Mouse (Mus musculus) spleen, adult 2 months (tissue): Measurements from ENCODE around the gene Ninl. TPM values are rescaled to one million over a fixed set of nuclear protein-coding genes. Genes with fewer than 3 reads are reported as not detected.

Experiments
- DNase-seq, 2 experiments: peaks; one replicate each; pipeline versions ENCODE4 v3.0.0 to v3.0.0-alpha.2; 2012 to 2021; ENCODE audit warnings: low spot score in 2 of 2, low read depth in 1 of 2
- H3K27ac ChIP-seq: fragments of 200-500 bp; 2 replicates; pipeline ENCODE4 v1.5.1; 2012; ENCODE audit warnings: low read length, inconsistent platforms; ENCODE audit not compliant: insufficient read depth
- H3K27me3 ChIP-seq: fragments of 200-500 bp; 2 replicates; pipeline ENCODE4 v1.6.1; 2012; ENCODE audit warnings: mild to moderate bottlenecking, moderate library complexity, low read length, inconsistent platforms; ENCODE audit not compliant: control insufficient read depth, insufficient read depth
- H3K36me3 ChIP-seq: fragments of 200-500 bp; 2 replicates; pipeline ENCODE4 v1.6.1; 2012; ENCODE audit warnings: mild to moderate bottlenecking, low read length, inconsistent platforms; ENCODE audit not compliant: control insufficient read depth, insufficient read depth
- H3K4me1 ChIP-seq: fragments of 200-500 bp; 2 replicates; pipeline ENCODE4 v1.6.1; 2011; ENCODE audit warnings: inconsistent platforms; ENCODE audit not compliant: control insufficient read depth, insufficient read depth, insufficient read length
- H3K4me3 ChIP-seq: fragments of 200-500 bp; 2 replicates; pipeline ENCODE4 v1.5.1; 2011; ENCODE audit warnings: mild to moderate bottlenecking, inconsistent platforms; ENCODE audit not compliant: insufficient read depth, insufficient read length; ENCODE audit errors: extremely low read depth
- CTCF ChIP-seq: fragments of 200-500 bp; IDR thresholded peaks from 2 replicates; pipeline ENCODE4 v1.5.1; 2011; ENCODE audit warnings: mild to moderate bottlenecking, inconsistent platforms; ENCODE audit not compliant: insufficient read depth, insufficient read length, insufficient replicate concordance; ENCODE audit errors: extremely low read depth
- POLR2A ChIP-seq: fragments of 200-500 bp; IDR thresholded peaks from 2 replicates; pipeline ENCODE4 v1.6.1; 2011; ENCODE audit warnings: low read depth, low read length, inconsistent platforms
- WGBS: fragments of 180-500 bp; shearing (Covaris S2); methylation state at CpG from one replicate; pipeline ENCODE4 v1.1.7; 2018; 5-methylcytosine and 5-hydroxymethylcytosine counted together
- polyA plus RNA-seq: library from polyadenylated mRNA; depleted of rRNA; stranded (reverse); fragments of >200 nt; gene quantifications from 2 replicates; pipeline ENCODE4 v1.2.3, GENCODE M21; 2012

Ninl gene
- polyA plus RNA-seq, 1 experiment, result 2.1 TPM

GRCm38 (mm10) chr2:151000402-151001178, 38.6 kb downstream of the Ninl start:
- TF ChIP-seq POLR2A, result no peak
- TF ChIP-seq CTCF, result peak; percentile 45; the same call in 1 of the 2 replicates
- peak in 1 of 2 experiments; percentile 16 for DNase-seq
- Histone ChIP-seq H3K4me1 (no peaks in the 10 kb centered on the region), H3K27ac (no peak overlapping the region), H3K27me3 (no peaks in the 10 kb centered on the region), H3K4me3 (no peak overlapping the region), H3K36me3 (no peaks in the 10 kb centered on the region)
- WGBS, result 57% methylated on average over 7 of the region's 7 CpGs

- Histone ChIP-seq H3K27me3 (no peaks in the 10 kb centered on the region), H3K4me3 (no peak overlapping the region), H3K27ac (no peak overlapping the region), H3K36me3 (no peaks in the 10 kb centered on the region), H3K4me1 (no peaks in the 10 kb centered on the region)
- TF ChIP-seq POLR2A (no peak), CTCF (no peak)
- no peak for DNase-seq
- 83% methylated on average over 3 of the region's 3 CpGs for WGBS
These were observed 40.2 kb downstream of the Ninl start for GRCm38 (mm10) chr2:150999021-150999420.

- Histone ChIP-seq H3K4me3 (no peak overlapping the region), H3K4me1 (no peaks in the 10 kb centered on the region), H3K27me3 (no peaks in the 10 kb centered on the region), H3K36me3 (no peaks in the 10 kb centered on the region), H3K27ac (no peak overlapping the region)
- WGBS, result 88% methylated on average over 5 of the region's 5 CpGs
- TF ChIP-seq CTCF (no peak), POLR2A (no peak)
- no peak for DNase-seq
These were observed 41.6 kb downstream of the Ninl start for GRCm38 (mm10) chr2:150997618-150998017.

- DNase-seq, result no peak
- H3K36me3 ChIP-seq, result no peaks in the 10 kb centered on the region
- no peak overlapping the region for H3K4me3 ChIP-seq
- H3K27ac ChIP-seq, result no peak overlapping the region
- no peaks in the 10 kb centered on the region for H3K4me1 ChIP-seq
- 91% methylated on average over 4 of the region's 4 CpGs for WGBS
- no peaks in the 10 kb centered on the region for H3K27me3 ChIP-seq
- TF ChIP-seq CTCF, result no peak
- TF ChIP-seq POLR2A, result no peak
These were observed 43.9 kb downstream of the Ninl start for GRCm38 (mm10) chr2:150995324-150995723.

GRCm38 (mm10) chr2:150991050-150991449, 48.1 kb downstream of the Ninl start:
- no peaks in the 10 kb centered on the region for H3K27me3 ChIP-seq
- 87% methylated on average over 4 of the region's 4 CpGs for WGBS
- H3K27ac ChIP-seq, result no peak overlapping the region
- H3K4me1 ChIP-seq, result no peaks in the 10 kb centered on the region
- H3K4me3 ChIP-seq, result no peak overlapping the region
- no peak for DNase-seq
- no peaks in the 10 kb centered on the region for H3K36me3 ChIP-seq
- TF ChIP-seq CTCF, result no peak
- TF ChIP-seq POLR2A, result no peak

- TF ChIP-seq POLR2A (no peak), CTCF (no peak)
- no peak for DNase-seq
- Histone ChIP-seq H3K27ac (no peak overlapping the region), H3K4me3 (no peak overlapping the region), H3K27me3 (no peaks in the 10 kb centered on the region), H3K36me3 (no peaks in the 10 kb centered on the region), H3K4me1 (no peaks in the 10 kb centered on the region)
- 91% methylated on average over 2 of the region's 2 CpGs for WGBS
These were observed 48.7 kb downstream of the Ninl start for GRCm38 (mm10) chr2:150990506-150990905.

- no peaks in the 10 kb centered on the region for H3K36me3 ChIP-seq
- H3K27ac ChIP-seq, result no peak overlapping the region
- no peaks in the 10 kb centered on the region for H3K27me3 ChIP-seq
- H3K4me3 ChIP-seq, result no peak overlapping the region
- no peak for DNase-seq
- WGBS, result 94% methylated on average over 2 of the region's 2 CpGs
- TF ChIP-seq POLR2A, result no peak
- no peak for TF ChIP-seq CTCF
- H3K4me1 ChIP-seq, result no peaks in the 10 kb centered on the region
These were observed 53.8 kb downstream of the Ninl start for GRCm38 (mm10) chr2:150985359-150985758.
